Mouse (Mus musculus): ENCODE results near the gene Trmt44.

DNA sequence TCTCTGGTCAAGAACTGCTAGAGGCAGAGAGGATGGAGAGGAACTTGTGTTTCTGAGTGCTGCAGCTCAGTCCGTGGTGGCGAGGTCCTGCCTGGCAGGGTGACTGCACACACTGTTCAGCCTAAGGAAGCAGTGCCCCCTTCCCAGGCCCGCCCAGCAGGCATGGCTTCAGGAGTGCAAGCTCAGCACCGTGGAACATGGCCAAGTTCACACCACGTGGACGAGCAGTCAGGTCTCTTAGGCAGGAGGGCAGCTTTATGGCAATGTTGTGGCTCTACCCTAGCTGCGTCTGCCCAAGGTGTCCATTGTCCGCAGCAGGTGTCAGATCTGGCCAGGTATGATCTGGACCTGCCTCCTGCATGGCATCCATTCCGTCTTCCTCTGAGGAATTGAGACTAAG, 36.3 kb upstream of the Trmt44 start:
- TF ChIP-seq TCF12 (IDR thresholded peaks at IDR 0.05; ENCODE audit: low read depth, low read length), result no peak
- no peak for TF ChIP-seq USF2 (IDR thresholded peaks at IDR 0.05; ENCODE audit: borderline replicate concordance in 1 of 2, insufficient read depth in 1 of 2, low read depth in 1 of 2, low read length in 2 of 2)
- TF ChIP-seq CHD2 (IDR thresholded peaks at IDR 0.05; ENCODE audit: low read length), result no peak
- TF ChIP-seq HCFC1 (IDR thresholded peaks at IDR 0.05; ENCODE audit: low read depth, low read length), result no peak
- TF ChIP-seq EP300 (IDR thresholded peaks at IDR 0.05; ENCODE audit: low read depth in 1 of 2, low read length in 2 of 2), result no peak
- TF ChIP-seq CTCF (IDR thresholded peaks at IDR 0.05 in 2 of 3, conservative IDR thresholded peaks at IDR 0.05 in 1 of 3; ENCODE audit: control insufficient read depth in 1 of 3, insufficient read depth in 1 of 3, low read depth in 2 of 3, low read length in 3 of 3, poor library complexity in 1 of 3, severe bottlenecking in 1 of 3), result no peak
- no peak for TF ChIP-seq MXI1 (IDR thresholded peaks at IDR 0.05; ENCODE audit: low read depth, low read length)
- TF ChIP-seq POLR2A (IDR thresholded peaks at IDR 0.05; ENCODE audit: control insufficient read depth in 1 of 2, insufficient read depth in 1 of 2, low read depth in 1 of 2, low read length in 2 of 2, poor library complexity in 1 of 2), result no peak
- TF ChIP-seq NELFE (IDR thresholded peaks at IDR 0.05; ENCODE audit: low read depth, low read length), result no peak
- TF ChIP-seq ZMIZ1 (IDR thresholded peaks at IDR 0.05; ENCODE audit: low read depth, low read length), result no peak

All from MEL (cell line).